Mouse (Mus musculus) kidney, postnatal 10 days (tissue): ENCODE results near the gene Hist1h3b.
"Not testable (repeated sequence)": the region's sequence is repeated elsewhere in the genome, so short reads cannot be mapped to it uniquely, and the experiment has no call there.

ENCODE experiments used
- DNase-seq: peaks from one replicate; pipeline ENCODE4 v3.0.0; 2021; ENCODE audit warnings: mixed read lengths

Gene Hist1h3b

GRCm38 (mm10) chr13:23756790-23757189, 4.7 kb downstream of the Hist1h3b start, which contains the start of gene Hist1h4b:
TSS of gene Hist1h4b (plus strand) at chr13:23757013.
- peak; percentile 93 for DNase-seq

- DNase-seq: no peak
These were observed 5.2 kb downstream of the Hist1h3b start for GRCm38 (mm10) chr13:23757211-23757773.

GRCm38 (mm10) chr13:23757921-23758320, 5.9 kb downstream of the Hist1h3b start:
- no peak for DNase-seq

GRCm38 (mm10) chr13:23759251-23759771, 7.2 kb downstream of the Hist1h3b start:
- no peak for DNase-seq

GRCm38 (mm10) chr13:23759916-23760239, 7.8 kb downstream of the Hist1h3b start:
- no peak for DNase-seq

GRCm38 (mm10) chr13:23760240-23760971, 8.3 kb downstream of the Hist1h3b start:
- DNase-seq: no peak

- DNase-seq: peak; percentile 100
These were observed 9.2 kb downstream of the Hist1h3b start, which contains the start of gene Hist1h4a for GRCm38 (mm10) chr13:23760972-23761864. TSS of gene Hist1h4a (minus strand) at chr13:23761230.

GRCm38 (mm10) chr13:23761871-23762821, 10.1 kb downstream of the Hist1h3b start, which contains the start of gene Hist1h3a:
TSS of gene Hist1h3a (minus strand) at chr13:23762386.
- peak; percentile 72 for DNase-seq

GRCm38 (mm10) chr13:23763242-23763585, 11.1 kb downstream of the Hist1h3b start:
- no peak for DNase-seq

- peak; percentile 91 for DNase-seq
These were observed 11.7 kb downstream of the Hist1h3b start, which contains the start of gene Hist1h1a for GRCm38 (mm10) chr13:23763586-23764323. TSS of gene Hist1h1a (plus strand) at chr13:23763666.

GRCm38 (mm10) chr13:23764324-23765171, 12.5 kb downstream of the Hist1h3b start:
- no peak for DNase-seq

- DNase-seq: no peak
These were observed 13.1 kb downstream of the Hist1h3b start for GRCm38 (mm10) chr13:23765172-23765513.

GRCm38 (mm10) chr13:23766772-23767171, 14.7 kb downstream of the Hist1h3b start:
- DNase-seq: no peak

GRCm38 (mm10) chr13:23768834-23769397, 16.8 kb downstream of the Hist1h3b start:
- no peak for DNase-seq

GRCm38 (mm10) chr13:23769613-23770012, 17.5 kb downstream of the Hist1h3b start, which contains the start of gene Trim38:
TSS of gene Trim38 (plus strand) at chr13:23769913.
- DNase-seq: not testable (repeated sequence)

GRCm38 (mm10) chr13:23772561-23773313, 20.7 kb downstream of the Hist1h3b start:
- DNase-seq: peak; percentile 56

GRCm38 (mm10) chr13:23778339-23778738, 26.3 kb downstream of the Hist1h3b start:
- DNase-seq: no peak

GRCm38 (mm10) chr13:23779025-23779424, 27.0 kb downstream of the Hist1h3b start:
- no peak for DNase-seq

GRCm38 (mm10) chr13:23792520-23792919, 40.5 kb downstream of the Hist1h3b start:
- DNase-seq: peak; percentile 68
